Mouse (Mus musculus): ENCODE measurements at regions not wholly inside any gene's neighbourhood (a gene's known extent, or its start where the extent isn't known, plus 50 kb on each side); places are given as distances from the start of the nearest gene placed in this dataset.
"Not testable (repeated sequence)": the region's sequence is repeated elsewhere in the genome, so short reads cannot be mapped to it uniquely, and the experiment has no call there.

DNA sequence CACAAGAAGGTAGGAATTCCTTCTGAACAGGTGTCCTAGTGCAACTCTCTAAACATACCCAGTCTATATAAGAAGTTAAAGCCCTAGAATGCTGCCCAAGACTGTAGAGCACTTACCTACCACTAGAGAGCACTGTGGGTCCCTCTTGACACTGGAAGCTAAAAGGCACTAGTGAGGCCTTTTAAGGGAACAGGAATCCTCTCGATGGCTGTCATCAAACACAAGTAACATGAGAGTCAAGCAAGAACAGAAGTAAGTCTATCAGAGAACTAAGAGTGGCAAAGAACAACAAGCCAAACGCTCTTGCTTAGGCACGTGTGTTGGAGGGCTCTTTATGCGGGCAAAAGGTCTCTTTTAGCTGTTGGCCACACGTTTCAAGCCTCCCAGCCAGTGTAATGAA, 123.8 kb upstream of the G530012D18Rik start:
- not testable (repeated sequence) for DNase-seq (ENCODE audit: low spot score in 2 of 2)

- not testable (repeated sequence) for DNase-seq (ENCODE audit: low spot score in 2 of 2)
These were observed 122.1 kb upstream of the G530012D18Rik start for GRCm38 (mm10) chr1:85453350-85453749.

GRCm38 (mm10) chr1:85456671-85457070, 118.8 kb upstream of the G530012D18Rik start:
- not testable (repeated sequence) for DNase-seq (ENCODE audit: low spot score in 2 of 2)

GRCm38 (mm10) chr1:85457731-85458130, 117.7 kb upstream of the G530012D18Rik start:
- DNase-seq (ENCODE audit: low spot score in 2 of 2), result not testable (repeated sequence)

- DNase-seq (ENCODE audit: low spot score in 2 of 2), result peak in 1 of 2 experiments; percentile 8
These were observed 113.4 kb upstream of the G530012D18Rik start for GRCm38 (mm10) chr1:85462121-85462520.

- DNase-seq (ENCODE audit: low spot score in 2 of 2), result not testable (repeated sequence)
These were observed 96.4 kb upstream of the G530012D18Rik start for GRCm38 (mm10) chr1:85479117-85479516.

- DNase-seq (ENCODE audit: low spot score in 2 of 2), result not testable (repeated sequence)
These were observed 90.5 kb upstream of the G530012D18Rik start for GRCm38 (mm10) chr1:85484985-85485384.

DNA sequence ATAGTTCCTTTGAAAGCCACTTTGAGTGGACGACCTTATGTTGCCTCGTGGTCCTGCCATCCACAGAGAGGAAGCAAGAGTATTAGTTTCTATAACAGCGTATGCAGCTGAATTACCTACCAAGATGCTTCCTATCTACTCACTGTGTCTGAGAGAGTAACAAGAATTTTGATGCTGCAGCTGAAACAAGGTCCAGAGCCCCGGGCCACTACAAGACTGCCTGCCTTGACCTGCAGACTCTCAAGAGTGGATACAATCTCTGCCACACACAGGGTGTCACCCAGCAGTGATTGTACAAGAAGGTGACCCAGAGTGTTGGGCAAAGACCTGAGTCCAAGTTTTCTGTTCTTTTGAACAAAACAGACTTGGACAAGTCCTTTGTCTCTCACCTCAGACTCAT, 75.5 kb upstream of the G530012D18Rik start:
- DNase-seq (ENCODE audit: low spot score in 2 of 2), result peak in 1 of 2 experiments; percentile 14

- DNase-seq (ENCODE audit: low spot score in 2 of 2), result not testable (repeated sequence)
These were observed 74.2 kb upstream of the G530012D18Rik start for GRCm38 (mm10) chr1:85501278-85501677.

All from gastrocnemius, postnatal 4 days (tissue).